ENCODE assay signal across 18 mouse cellular contexts in genomic region chr2:50693784-50694350, GRCm38 (mm10).
A peak's percentile ranks its signal among the peaks of the same experiment; 100 is the strongest.
DNase-seq lines count a peak whose midpoint lies in the region; ATAC-seq lines count a peak whose summit lies in the region.
"Had no signal": no experiment of that assay in that cellular context is flagged by ENCODE, and none has a peak within 500 bp of the region (broad histone marks: within the 10 kb centered on the region; RNA-seq: fewer than 3 reads in every experiment).

No protein-coding gene starts in this region.

- H3K9ac ChIP-seq in forebrain, embryonic 14.5 days (ENCODE audit: low read length): no peak overlapping the region
- no peak overlapping the region for H3K9ac ChIP-seq in forebrain, embryonic 11.5 days (ENCODE audit: low read length)
- H3K9ac ChIP-seq in midbrain, embryonic 11.5 days (ENCODE audit: low read length): no peak overlapping the region
- no peak overlapping the region for H3K9ac ChIP-seq in midbrain, embryonic 15.5 days
- H3K9ac ChIP-seq: hindbrain, embryonic 14.5 days; liver, embryonic 13.5 days; neural tube, embryonic 15.5 days had no signal

- H3K27me3 ChIP-seq in forebrain, embryonic 14.5 days (replicated peaks; ENCODE audit: control insufficient read depth, insufficient read depth, low read length): no peaks in the 10 kb centered on the region
- H3K27me3 ChIP-seq in forebrain, embryonic 11.5 days (ENCODE audit: control insufficient read depth, insufficient read depth, low read length): no peaks in the 10 kb centered on the region
- H3K27me3 ChIP-seq in midbrain, embryonic 11.5 days (ENCODE audit: control insufficient read depth, insufficient read depth, low read length): no peaks in the 10 kb centered on the region
- no peaks in the 10 kb centered on the region for H3K27me3 ChIP-seq in midbrain, embryonic 15.5 days (replicated peaks)
- H3K27me3 ChIP-seq: liver, embryonic 13.5 days; neural tube, embryonic 15.5 days had no signal

- no peak overlapping the region for H3K4me2 ChIP-seq in forebrain, embryonic 14.5 days (ENCODE audit: low read length)
- H3K4me2 ChIP-seq in forebrain, embryonic 11.5 days (ENCODE audit: low read depth, low read length, severe bottlenecking): no peak overlapping the region
- H3K4me2 ChIP-seq in midbrain, embryonic 11.5 days: no peak overlapping the region
- no peak overlapping the region for H3K4me2 ChIP-seq in midbrain, embryonic 15.5 days
- H3K4me2 ChIP-seq: hindbrain, embryonic 14.5 days; liver, embryonic 13.5 days; neural tube, embryonic 15.5 days had no signal

- WGBS in forebrain, embryonic 14.5 days: 44% methylated on average over 7 of the region's 7 CpGs
- 69% methylated on average over 7 of the region's 7 CpGs for WGBS in forebrain, embryonic 11.5 days
- 58% methylated on average over 7 of the region's 7 CpGs for WGBS in midbrain, embryonic 11.5 days
- 26% methylated on average over 7 of the region's 7 CpGs for WGBS in midbrain, embryonic 15.5 days

- no peaks in the 10 kb centered on the region for H3K9me3 ChIP-seq in forebrain, embryonic 14.5 days (replicated peaks; ENCODE audit: control insufficient read depth, low read length)
- no peaks in the 10 kb centered on the region for H3K9me3 ChIP-seq in forebrain, embryonic 11.5 days (ENCODE audit: control insufficient read depth, low read length)
- H3K9me3 ChIP-seq in midbrain, embryonic 11.5 days (ENCODE audit: control insufficient read depth, low read length): no peaks in the 10 kb centered on the region
- no peaks in the 10 kb centered on the region for H3K9me3 ChIP-seq in midbrain, embryonic 15.5 days
- H3K9me3 ChIP-seq: limb, embryonic 10.5 days; liver, embryonic 13.5 days; neural tube, embryonic 15.5 days had no signal

- H3K4me1 ChIP-seq in forebrain, embryonic 14.5 days (ENCODE audit: control insufficient read depth, insufficient read depth, low read length): peaks cover 9% of the 10 kb centered on the region
- H3K4me1 ChIP-seq in forebrain, embryonic 11.5 days (replicated peaks; ENCODE audit: control insufficient read depth, insufficient read depth, low read length): 0 out of 2 replicates have a peak, but pooled peaks cover 8% of the 10 kb centered on the region
- peaks cover 8% of the 10 kb centered on the region; the same call in 1 of the 2 replicates for H3K4me1 ChIP-seq in midbrain, embryonic 11.5 days (ENCODE audit: control insufficient read depth, insufficient read depth, low read length)
- peaks cover 16% of the 10 kb centered on the region for H3K4me1 ChIP-seq in midbrain, embryonic 15.5 days
- H3K4me1 ChIP-seq: liver, embryonic 13.5 days had no signal

- no peak overlapping the region for H3K4me3 ChIP-seq in forebrain, embryonic 14.5 days (ENCODE audit: low read depth, low read length)
- H3K4me3 ChIP-seq in forebrain, embryonic 11.5 days (ENCODE audit: low read depth, low read length): no peak overlapping the region
- H3K4me3 ChIP-seq in midbrain, embryonic 11.5 days (ENCODE audit: low read depth, low read length): no peak overlapping the region
- no peak overlapping the region for H3K4me3 ChIP-seq in midbrain, embryonic 15.5 days
- H3K4me3 ChIP-seq: limb, embryonic 10.5 days; liver, embryonic 13.5 days; myocyte; neural tube, embryonic 15.5 days had no signal

- ATAC-seq in forebrain, embryonic 14.5 days: peak; percentile 58; the same call in 1 of the 2 replicates
- ATAC-seq in forebrain, embryonic 11.5 days (replicated peaks; ENCODE audit: low FRiP score): no peak
- no peak for ATAC-seq in midbrain, embryonic 11.5 days (ENCODE audit: low FRiP score)
- ATAC-seq in midbrain, embryonic 15.5 days (replicated peaks): no peak
- ATAC-seq: CD4-positive, CD25-positive, alpha-beta regulatory T cell, adult 4 months; intestine, postnatal 0 days had no signal

- peak; percentile 37 for DNase-seq in forebrain, embryonic 14.5 days (ENCODE audit: low spot score)
- no peak for DNase-seq in forebrain, embryonic 11.5 days (ENCODE audit: low spot score)
- DNase-seq in midbrain, embryonic 11.5 days (ENCODE audit: low spot score, missing footprints): peak; percentile 85
- DNase-seq in cerebellum, postnatal 10 days: peak; percentile 8 to 13
- DNase-seq in retina, postnatal 1 day: peak; percentile 97
- no peak for DNase-seq in testis, postnatal 10 days (ENCODE audit: low spot score)
- no peak for DNase-seq in gastrocnemius, adult 18-20 months (ENCODE audit: low spot score)
- DNase-seq: liver, embryonic 13.5 days; thymus, adult 18-20 months had no signal

- no peaks in the 10 kb centered on the region for H3K36me3 ChIP-seq in forebrain, embryonic 14.5 days (ENCODE audit: control insufficient read depth, insufficient read depth, low read length)
- H3K36me3 ChIP-seq in forebrain, embryonic 11.5 days (ENCODE audit: control insufficient read depth, insufficient read depth, low read length): no peaks in the 10 kb centered on the region
- no peaks in the 10 kb centered on the region for H3K36me3 ChIP-seq in midbrain, embryonic 11.5 days (ENCODE audit: control insufficient read depth, insufficient read depth, low read length)
- H3K36me3 ChIP-seq in midbrain, embryonic 15.5 days (replicated peaks): no peaks in the 10 kb centered on the region
- H3K36me3 ChIP-seq: G1E; limb, embryonic 10.5 days; liver, embryonic 13.5 days; neural tube, embryonic 15.5 days had no signal

- no peak overlapping the region for H3K27ac ChIP-seq in forebrain, embryonic 14.5 days (ENCODE audit: low read depth, low read length)
- no peak overlapping the region for H3K27ac ChIP-seq in forebrain, embryonic 11.5 days (ENCODE audit: low read depth, low read length)
- H3K27ac ChIP-seq in midbrain, embryonic 11.5 days (ENCODE audit: low read depth, low read length): no peak overlapping the region
- no peak overlapping the region for H3K27ac ChIP-seq in midbrain, embryonic 15.5 days
- H3K27ac ChIP-seq: hindbrain, embryonic 14.5 days; kidney, postnatal 0 days; limb, embryonic 10.5 days; liver, embryonic 13.5 days; neural tube, embryonic 15.5 days had no signal

Comparison
In these comparisons a context has a peak if more than half of its experiments do, and no peak if none do; other contexts are left out.
1. DNase-seq: peak in forebrain, embryonic 14.5 days (single experiment), midbrain, embryonic 11.5 days (single experiment), cerebellum, postnatal 10 days (2 of 2) and retina, postnatal 1 day (single experiment); none in forebrain, embryonic 11.5 days (single experiment), testis, postnatal 10 days (single experiment) and gastrocnemius, adult 18-20 months (single experiment).